Mouse (Mus musculus) frontal cortex, adult 2 months (tissue): ENCODE data around the gene Rfx4. TPM values are rescaled to one million over a fixed set of nuclear protein-coding genes. Genes with fewer than 3 reads are reported as not detected.

Source experiments
- DNase-seq, 2 experiments: peaks; one replicate each; pipeline ENCODE4 v3.0.0; 2022; ENCODE audit warnings: low spot score in 1 of 2; ENCODE audit errors: extremely low spot score in 1 of 2
- polyA plus RNA-seq: library from polyadenylated mRNA; depleted of rRNA; stranded (reverse); fragments of >200 nt; gene quantifications from 2 replicates; pipeline ENCODE4 v1.2.3, GENCODE M21; 2012

Gene Rfx4
- polyA plus RNA-seq, 1 experiment: 13.0 TPM

DNA sequence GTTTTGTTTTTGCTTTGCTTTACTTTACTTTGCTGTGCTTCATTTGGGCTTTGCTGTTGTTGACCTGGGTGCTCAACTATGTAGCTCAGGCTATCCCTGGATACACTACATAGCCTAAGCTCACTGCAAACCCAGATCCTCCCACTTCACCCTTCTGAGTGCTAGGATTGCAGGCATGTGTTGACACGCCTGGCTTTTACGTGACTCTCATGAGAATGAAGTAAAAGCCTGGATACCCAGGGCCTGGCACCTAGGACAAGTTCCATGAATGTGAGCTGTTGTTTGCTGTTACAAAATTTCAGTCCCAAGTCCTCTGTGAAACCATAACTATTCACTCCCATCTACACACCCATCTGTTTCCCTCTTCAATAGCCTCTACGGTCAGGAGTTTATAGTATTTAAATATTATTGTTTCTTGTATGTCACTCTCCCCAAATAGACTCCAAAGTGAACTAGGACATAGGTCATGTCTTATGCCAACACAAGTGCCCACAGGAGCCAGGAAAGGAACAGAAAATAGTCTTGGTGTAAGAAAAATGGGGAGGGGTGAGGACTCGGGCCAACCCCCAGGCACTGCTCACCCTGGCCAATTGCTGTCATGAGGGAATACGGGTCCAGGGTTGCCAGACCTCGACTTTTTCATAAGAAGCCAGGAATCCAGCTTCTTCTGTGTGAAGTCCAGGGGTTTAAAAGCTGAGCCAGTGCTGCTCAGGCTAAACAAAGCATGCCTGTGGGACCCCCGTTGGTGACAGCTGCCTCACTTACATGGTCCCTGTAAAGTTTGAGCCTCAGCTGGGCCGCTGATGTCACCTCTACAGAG lies 54.4 kb downstream of the Rfx4 start:
- DNase-seq: no peak

DNA sequence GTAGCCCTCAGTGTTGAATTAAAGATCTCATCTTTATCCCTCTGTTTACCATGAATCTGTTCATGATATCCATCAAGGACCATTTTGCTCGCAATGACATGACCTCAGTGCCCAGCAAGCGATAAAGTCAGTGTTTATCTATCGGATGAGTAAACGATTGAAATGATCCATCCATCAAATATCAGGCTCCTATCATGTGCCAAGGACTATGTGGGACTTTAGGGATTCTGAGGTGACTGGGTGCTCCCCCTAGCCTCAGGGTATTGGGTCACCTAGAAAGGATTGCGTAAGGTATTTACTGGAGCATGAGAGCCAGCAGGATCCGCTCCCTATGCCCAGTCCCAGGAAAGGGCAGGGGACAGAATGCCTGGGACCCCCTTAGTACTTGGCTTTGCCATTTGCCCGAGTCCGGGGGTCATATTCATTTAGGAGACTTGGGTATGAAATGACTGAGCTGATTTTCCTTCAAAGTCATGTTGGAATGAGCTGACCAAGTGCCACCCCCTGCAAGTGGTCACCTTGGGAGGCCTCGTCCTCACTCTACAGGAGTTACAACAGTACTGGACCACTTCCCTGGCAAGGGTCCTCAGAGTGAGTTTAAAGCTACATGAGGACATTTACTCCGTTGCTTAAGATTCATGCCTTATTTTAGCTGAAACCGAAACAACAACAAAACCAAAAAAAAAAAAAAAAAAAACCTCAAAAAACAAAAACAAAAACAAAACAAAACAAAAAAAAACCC lies 55.5 kb downstream of the Rfx4 start:
- DNase-seq: no peak

DNA sequence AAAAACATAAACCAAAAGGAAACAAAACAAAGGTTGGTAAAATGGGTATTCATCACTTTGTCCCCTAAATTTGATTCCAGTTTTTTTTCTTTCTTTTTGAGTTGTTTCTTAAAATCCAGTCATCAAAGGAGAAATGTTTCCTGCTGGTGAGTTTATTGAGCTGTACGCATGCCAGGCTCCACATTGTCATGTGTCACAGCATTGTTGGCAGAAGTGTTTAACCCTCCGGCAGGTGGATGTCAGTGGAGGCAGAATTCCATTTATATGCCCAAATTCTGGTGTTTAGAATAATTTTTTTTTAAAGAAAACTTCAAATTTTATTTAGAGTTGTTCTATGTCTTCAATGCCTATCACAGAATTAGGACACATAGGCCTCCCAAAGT lies 56.0 kb downstream of the Rfx4 start:
- DNase-seq: no peak

DNA sequence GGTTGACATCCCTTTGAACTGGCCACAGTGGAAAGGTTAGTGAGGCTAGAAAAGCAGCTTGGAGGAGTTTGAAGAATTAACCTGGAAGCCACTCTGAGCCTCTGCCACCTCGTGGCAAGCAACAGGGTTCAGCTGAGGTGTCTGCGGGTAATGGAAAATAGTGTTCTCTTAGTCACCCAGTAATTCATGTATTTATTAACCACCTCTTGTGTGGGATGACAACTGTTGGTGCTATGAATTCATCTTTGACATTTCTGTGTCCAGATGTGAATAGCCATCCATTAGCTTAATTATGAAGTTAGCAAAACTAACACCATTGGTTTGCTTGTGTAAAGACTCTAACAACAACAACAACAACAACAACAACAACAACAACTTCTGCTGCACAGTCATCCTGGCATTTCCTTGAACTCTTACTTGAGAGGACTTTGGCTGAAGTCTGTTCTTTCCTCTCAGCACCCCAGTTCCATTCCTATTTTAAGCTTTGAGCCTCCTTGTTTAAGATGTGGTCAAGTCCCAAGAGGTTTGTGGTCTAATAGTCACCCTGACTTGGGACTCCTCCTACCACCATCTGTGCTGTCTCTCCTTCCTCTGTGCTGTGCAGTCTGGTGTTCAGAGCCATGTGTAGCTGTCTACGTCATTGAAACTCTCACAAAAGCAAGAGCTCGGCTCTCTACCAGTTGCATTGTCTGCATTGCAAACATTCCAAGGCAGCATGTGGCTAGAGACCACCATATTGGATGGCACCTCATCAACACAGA lies 60.0 kb downstream of the Rfx4 start:
- no peak for DNase-seq

DNA sequence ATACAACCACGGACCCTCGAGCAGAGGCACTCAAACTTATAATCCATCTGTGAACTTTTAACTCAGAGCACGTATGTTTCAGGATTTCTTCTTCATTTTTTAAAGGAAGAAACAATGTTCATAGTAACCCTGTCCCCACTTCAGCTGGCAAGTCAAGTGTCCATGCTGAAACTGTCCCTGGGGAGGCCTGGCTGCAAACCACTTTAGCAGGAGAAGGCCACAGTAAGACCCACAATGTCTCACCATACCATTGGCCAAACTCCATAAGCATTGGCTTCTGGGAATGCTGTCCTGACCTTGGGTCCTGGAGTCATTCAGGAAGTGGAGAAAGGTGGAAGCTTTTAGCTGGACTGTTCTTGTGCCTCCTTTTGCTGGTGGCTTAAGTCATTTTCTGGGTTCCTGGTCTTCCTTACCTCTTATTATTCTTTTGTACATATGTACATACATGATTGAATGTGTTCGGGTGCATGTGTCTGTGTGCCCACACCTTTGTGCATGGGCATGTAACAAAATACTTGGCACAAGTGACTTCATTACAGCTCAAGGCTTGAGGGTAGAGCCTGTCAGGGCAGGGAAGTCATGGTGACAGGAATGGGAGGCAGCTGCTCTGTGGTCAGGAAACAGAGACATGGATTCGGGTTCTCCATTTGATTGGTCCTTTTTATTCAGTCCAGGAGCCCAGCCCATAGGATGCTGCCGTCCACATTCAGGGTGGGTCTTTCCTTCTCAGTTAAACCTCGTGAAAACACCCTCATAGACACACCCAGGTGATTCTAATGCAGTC lies 61.4 kb downstream of the Rfx4 start:
- no peak for DNase-seq

DNA sequence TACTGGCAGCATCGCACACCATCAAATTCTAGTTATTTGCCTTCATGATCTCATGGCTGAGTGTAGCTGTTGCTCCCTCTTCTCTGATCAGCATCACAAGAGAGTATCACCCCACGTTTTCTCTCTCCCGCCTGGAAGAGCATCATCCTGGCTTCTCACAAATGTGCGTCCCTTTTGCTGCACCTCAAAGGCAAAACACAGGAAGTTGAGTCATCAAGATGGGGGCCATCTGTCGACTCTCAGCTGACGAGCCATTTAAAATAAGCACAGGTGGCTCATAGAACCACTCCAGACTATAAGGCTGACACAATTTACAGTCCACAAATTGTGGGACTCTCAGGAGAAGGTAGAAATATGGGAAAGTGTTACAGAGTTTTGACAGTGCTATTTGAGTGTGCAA lies 63.8 kb downstream of the Rfx4 start:
- peak; percentile 14 to 73 for DNase-seq

DNA sequence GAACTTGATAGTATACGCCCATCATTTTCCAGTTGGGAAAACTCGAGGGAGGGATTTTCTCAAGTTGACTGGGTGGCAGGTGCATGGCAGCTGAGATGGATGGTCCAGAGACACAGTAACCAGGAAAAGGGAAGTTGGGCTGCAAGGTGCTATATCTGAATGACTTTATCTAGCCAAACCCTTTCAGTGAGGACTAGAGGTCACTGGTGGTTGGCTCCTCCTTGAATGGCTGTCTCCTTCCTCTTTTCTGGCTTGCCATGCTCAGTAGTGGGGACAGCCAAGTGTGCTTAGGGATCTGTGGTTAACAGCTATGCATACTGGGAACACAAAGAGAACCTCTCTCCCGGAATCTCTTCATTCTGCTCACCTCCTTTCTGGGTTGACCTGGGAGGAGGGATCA lies 64.4 kb downstream of the Rfx4 start:
- DNase-seq: no peak

DNA sequence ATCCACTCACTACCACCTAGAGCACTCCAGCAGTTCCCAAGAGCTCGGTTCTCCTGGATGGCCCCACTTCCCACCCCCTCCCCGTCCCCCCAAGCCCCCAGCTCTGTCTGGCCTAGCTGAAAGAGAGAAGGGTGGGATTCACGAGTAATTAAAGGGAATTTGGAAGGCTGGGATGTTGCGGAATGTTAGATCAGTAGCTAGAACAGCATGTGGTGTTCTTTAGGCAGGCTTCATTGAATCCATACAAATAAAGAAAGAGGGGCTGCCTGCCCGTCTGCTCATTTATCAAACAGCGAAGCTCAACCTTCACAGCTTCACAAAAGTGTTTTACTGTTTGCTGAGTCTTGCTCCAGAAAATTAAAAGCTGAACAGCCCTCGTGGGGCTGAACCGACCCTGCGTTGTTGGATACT lies 66.9 kb downstream of the Rfx4 start:
- DNase-seq: no peak

DNA sequence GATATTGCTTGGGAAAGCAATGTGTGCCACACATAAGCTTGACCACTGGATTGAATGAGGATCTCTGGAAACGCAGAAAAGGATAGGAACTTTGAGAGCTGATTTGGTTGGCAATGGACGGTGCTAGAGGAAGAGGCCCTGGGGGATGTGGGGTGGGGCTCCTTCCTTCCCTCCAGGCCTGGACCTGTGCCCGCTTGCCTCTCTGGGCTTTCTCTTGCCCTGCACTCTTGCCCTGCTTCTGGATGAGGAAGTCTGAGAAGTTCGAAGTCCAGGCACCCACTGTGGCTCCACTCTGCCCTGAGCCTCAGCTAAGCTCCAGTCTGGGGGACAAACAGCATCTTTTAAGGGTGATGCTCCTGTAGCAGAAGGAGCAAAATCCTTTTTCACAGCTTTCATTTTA lies 67.8 kb downstream of the Rfx4 start:
- no peak for DNase-seq

DNA sequence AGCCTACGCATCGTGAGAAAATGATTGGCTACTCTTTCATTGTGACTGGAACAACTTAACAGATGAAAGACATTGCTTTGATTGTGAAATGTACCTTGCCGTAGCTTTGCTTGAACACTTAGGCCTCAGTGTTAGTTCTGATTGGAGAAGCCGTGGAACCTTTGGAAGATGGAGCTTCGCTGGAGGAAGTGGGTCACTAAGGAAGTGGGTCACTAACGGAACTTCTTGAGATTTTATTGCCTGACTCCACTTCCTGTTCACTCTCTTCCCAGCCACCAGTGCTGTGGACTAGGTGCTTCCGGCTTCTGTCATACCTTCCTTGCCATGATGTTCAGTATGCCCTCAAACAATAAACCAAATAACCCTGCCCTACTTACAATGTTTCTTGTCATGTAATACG lies 73.1 kb downstream of the Rfx4 start:
- DNase-seq: no peak

DNA sequence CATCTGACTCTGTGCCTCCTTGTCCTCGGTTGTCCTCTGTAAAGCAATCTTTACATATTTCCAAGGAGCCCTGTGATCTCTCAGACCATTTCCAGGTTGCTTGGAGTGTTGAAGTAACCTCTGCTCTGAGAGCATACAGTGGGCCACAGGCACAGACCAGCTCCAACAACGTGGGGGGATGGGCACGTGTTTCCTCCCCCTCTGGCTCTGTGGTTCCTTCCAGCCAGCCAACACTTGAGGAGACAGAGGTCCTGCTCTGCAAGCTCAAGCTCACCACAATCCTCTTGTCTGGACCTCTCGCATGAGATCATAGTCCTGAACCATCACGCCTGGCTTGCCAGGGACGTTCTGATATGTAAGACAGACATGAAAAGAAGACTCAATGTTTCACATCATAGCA lies 79.7 kb downstream of the Rfx4 start:
- no peak for DNase-seq

DNA sequence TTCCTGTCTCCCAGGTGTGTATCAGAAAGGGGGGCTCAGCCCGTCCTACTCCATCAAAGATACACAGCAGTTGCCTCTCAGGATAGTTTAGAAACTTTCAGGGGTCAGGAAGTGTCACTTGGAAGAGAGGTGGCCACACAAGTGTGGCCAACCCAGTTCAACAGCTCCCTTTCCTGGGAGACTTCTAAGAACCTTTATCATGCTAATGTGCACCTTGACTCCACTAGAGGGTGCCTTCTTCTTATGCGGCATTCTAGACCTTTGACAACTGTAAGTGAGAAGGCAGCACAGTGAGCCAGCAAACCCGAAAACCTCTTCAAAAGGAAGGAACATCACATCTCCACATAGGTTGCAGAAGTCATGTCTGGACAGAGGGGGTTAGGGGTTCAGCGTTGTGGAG lies 80.2 kb downstream of the Rfx4 start:
- DNase-seq: peak; percentile 17 to 57

DNA sequence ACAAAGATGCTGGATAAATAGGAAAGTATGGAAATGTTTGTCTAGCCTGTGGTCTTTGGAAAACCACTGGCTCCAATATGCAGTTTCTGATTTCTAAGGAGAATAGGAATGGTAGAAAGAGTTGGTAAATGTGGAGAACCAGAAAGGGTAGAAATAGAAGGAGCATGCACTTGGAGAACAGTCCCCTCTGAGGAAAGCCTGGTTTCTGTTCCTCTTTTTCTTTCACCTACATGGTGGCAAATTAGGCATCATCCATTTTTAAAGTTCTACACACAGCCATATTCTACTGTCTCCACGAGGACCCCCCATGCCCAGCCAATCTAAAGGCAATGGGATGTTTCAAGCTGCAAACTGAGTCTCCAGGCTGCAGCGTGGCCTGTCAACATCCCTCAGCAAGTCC lies 81.5 kb downstream of the Rfx4 start:
- DNase-seq: no peak

DNA sequence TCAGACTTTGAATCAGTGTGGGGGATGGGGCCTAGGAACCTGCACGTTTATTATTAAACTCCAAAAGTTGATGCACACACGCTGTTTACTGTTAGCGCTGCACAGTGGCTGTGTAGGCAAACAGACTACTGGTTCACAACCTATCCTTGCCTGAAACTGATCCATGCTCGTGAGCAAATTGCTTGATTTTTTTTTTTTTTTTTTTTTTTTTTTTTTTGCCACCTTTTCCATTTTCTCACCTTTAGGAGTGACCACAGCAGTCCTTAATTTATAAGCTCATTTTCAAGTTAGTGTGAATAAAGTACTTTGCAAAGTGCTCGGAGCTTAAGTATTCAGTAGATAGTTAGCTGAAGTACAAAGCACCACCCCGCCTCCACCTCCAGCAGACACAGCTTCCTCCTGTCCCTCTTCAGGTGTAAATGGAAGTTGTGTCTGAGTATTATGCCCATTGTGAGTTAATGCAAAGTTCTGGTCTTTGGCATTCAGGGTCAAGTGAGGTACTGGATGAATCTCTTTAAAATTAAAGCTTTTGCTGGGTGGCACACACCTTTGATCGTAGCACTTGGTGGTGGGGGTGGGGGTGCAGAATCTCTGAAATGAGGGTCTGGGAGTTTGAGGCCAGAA lies 83.1 kb downstream of the Rfx4 start:
- no peak for DNase-seq

DNA sequence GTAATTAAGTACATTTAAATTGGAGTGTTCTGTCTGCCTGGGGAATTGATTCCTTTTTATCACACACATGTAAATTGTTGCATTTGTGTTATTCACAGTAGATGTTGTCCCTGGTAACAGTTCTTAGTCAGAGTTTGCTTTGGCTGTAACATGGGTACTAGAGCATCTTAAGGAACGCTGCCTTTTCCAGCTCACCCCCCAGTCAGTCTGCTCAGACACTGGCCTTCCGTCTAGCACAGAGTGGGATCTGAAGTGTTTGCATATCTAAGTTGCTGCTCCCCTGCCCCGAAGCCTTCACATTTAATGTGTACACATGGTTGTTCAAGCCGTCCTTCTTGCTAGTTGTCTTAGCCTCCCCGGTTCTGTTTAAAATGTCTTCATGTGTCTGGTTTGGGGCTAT lies 90.8 kb downstream of the Rfx4 start:
- no peak for DNase-seq

DNA sequence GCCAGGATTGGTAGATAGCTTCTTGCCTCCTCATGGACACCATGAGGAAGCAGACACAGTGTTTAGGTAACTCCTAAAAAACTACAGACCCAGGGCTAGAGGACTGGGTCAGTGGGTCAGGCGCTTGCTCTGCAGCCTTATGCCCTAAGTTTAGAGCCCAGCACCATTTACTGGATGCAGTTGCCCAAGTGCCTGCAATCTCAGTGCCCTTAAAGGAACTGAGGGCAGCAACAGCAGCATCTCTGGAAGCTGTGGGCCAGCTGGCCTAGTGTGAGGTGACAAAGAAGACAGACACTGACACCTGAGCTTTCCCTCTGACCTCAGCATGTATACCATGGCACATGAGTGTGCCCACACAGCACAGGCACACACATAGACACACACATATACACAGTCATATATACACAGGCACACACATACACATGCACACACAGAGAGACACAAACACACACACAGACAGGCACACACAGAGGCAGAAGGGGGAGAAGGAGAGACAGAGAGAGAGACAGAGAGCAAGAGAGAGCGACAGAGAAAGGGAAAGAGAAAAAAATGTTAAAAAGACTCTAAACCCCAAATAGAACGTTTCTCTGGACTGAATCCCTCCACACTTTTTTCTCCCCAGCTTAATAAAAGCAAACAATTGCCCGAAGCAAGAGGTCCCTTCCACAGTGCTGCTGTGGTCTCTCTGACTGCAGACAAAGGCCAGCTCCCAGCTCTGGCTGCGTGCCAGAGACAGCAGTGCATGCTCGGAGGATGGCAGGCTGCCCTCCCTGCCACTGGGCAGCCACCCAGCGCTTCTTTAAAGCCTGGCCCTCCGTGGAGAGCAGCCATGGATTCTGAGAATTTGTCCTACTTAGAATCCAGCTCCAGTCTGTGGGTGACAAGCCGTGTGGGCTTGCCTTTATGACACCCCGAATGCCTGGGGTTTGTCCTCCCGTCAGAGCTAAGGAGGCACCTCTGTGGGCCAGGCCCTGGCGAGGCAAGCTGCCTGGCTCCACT lies 96.4 kb downstream of the Rfx4 start:
- peak; percentile 33 to 83 for DNase-seq

DNA sequence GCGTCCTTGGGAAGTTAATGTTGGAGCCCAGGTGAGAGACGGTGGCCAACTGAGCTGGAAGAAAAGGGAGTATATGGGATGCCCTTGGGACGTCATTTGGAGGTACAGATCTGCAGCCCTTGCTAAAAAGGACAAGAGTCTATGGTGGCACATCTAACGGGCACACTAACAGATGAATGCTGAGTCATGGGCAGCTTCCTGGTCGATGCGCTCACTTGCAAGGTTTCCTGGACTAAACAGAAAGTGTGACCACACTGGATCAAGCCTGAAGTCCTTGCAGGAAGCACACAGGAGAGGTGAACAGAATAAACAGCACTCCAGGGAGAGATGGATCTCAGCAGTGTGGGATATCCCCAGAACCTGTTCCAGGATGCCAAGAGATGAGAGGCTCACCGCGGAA lies 98.2 kb downstream of the Rfx4 start:
- DNase-seq: no peak

DNA sequence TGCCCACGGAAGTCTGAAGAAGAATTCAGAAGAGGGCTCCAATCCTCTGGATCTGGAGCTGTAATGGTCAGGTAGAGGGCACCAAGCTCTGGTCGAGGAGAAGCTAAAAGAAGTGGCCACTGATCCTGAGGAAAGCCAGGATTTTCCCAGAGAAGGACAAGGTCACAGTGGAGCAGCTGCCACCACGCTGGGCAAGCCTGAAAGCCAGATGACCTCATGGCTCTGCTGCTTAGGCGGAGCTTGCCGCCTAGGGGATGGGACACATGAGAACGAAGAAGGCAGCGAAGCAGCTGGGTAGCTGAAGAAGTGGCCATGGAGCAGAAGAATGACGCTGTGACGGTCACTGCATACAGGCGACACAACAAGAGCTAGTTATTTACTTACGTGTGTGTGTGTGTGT lies 99.6 kb downstream of the Rfx4 start:
- no peak for DNase-seq

DNA sequence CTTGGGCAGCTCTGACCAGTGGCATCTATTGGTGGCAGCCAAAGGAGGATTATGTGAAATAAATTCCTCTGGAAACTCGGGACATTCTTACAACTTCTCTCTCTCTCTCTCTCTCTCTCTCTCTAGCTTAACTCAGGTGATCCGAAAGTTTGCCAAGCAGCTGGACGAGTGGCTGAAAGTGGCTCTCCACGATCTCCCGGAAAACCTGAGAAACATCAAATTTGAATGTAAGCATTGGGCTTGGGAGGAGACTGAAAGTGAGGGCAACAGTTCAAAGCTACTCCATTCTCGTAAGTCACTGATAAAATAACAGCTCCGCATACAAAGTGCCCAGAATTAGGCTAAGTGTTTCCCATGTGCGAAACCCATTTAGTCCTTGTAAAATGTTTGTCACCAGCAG lies 102.5 kb downstream of the Rfx4 start:
- no peak for DNase-seq
